Mouse (Mus musculus) kidney, embryonic 15.5 days (tissue): ENCODE measurements around the gene P2rx3. TPM values are rescaled to one million over a fixed set of nuclear protein-coding genes. Genes with fewer than 3 reads are reported as not detected.

Source experiments
- ATAC-seq: fragments of 200-750 bp; cut with Nextera tagmentation; replicated peaks from 2 replicates; pipeline ENCODE4 v1.8.0; 2017; ENCODE audit warnings: moderate TSS enrichment; ENCODE audit not compliant: low FRiP score
- H3K27ac ChIP-seq: fragments of 300-500 bp; sonication (generic); 2 replicates; pipeline ENCODE4 v1.5.1; 2015; ENCODE audit warnings: mild to moderate bottlenecking, inconsistent platforms
- H3K27me3 ChIP-seq: fragments of 300-500 bp; sonication (generic); 2 replicates; pipeline ENCODE4 v1.6.1; 2015; ENCODE audit warnings: inconsistent platforms
- H3K36me3 ChIP-seq: fragments of 300-500 bp; sonication (generic); 2 replicates; pipeline ENCODE4 v1.6.1; 2015; ENCODE audit warnings: inconsistent platforms
- H3K4me1 ChIP-seq: fragments of 300-500 bp; sonication (generic); 2 replicates; pipeline ENCODE4 v1.6.1; 2015; ENCODE audit warnings: inconsistent platforms
- H3K4me2 ChIP-seq: fragments of 300-500 bp; sonication (generic); 2 replicates; pipeline ENCODE4 v1.6.1; 2015; ENCODE audit warnings: moderate library complexity, mild to moderate bottlenecking, inconsistent platforms
- H3K4me3 ChIP-seq: fragments of 300-500 bp; sonication (generic); replicated peaks from 2 replicates; pipeline ENCODE4 v1.5.1; 2015; ENCODE audit warnings: mild to moderate bottlenecking, inconsistent platforms
- H3K9ac ChIP-seq: fragments of 300-500 bp; sonication (generic); 2 replicates; pipeline ENCODE4 v1.6.1; 2015; ENCODE audit warnings: mild to moderate bottlenecking, inconsistent platforms
- H3K9me3 ChIP-seq: fragments of 300-500 bp; sonication (generic); replicated peaks from 2 replicates; pipeline ENCODE4 v1.6.1; 2016; ENCODE audit warnings: inconsistent platforms
- WGBS: fragments of 180-500 bp; shearing (Covaris S2); methylation state at CpG from one replicate; pipeline ENCODE4 v1.1.7; 2015; ENCODE audit warnings: mixed read lengths; 5-methylcytosine and 5-hydroxymethylcytosine counted together
- polyA plus RNA-seq: library from polyadenylated mRNA; unstranded; fragments of >200 nt; fragmentation: Nextera tagmentation; extraction: Ambion mirVana; gene quantifications from 2 replicates; pipeline ENCODE4 v1.2.1, GENCODE M21; 2015

P2rx3 gene
- polyA plus RNA-seq, 1 experiment from 2014 or later = 0.90 TPM

DNA sequence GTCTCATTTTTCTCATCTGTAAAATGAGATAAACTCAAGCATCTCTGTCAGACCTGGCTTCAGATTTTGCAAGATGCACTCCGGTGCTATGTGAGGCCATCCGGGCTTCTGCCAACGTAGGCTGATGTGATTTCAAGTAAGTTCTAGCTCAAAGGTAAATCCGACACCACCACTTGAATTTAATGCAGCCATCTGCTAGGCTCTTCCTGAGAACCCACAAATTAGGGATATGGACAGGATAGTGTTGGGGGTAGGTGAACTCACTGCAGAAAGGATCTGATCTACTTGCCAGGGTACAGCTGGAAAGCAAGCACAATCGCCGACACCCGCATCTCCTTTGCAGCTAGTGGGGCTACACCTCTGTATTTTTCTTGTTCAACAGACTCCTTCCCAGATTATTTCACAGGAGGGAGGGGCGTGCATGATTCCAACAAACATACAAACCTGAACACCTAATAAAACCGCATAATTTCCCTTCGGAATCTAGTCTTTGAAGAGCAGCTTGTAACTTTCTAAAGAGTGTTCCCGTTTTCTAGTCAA is 685 bp downstream of the P2rx3 start:
- H3K9ac ChIP-seq = peak overlapping the region; percentile 95
- ATAC-seq = peak; percentile 36
- H3K4me1 ChIP-seq = peaks cover 14% of the 10 kb centered on the region
- 6% methylated on average over 11 of the region's 11 CpGs for WGBS
- H3K4me2 ChIP-seq = peak overlapping the region; percentile 72
- peaks cover 25% of the 10 kb centered on the region for H3K36me3 ChIP-seq
- H3K4me3 ChIP-seq = peak overlapping the region; percentile 84
- no peaks in the 10 kb centered on the region for H3K9me3 ChIP-seq
- H3K27ac ChIP-seq = peak overlapping the region; percentile 20; the same call in 1 of the 2 replicates
- 0 out of 2 replicates have a peak, but pooled peaks cover 3% of the 10 kb centered on the region for H3K27me3 ChIP-seq

DNA sequence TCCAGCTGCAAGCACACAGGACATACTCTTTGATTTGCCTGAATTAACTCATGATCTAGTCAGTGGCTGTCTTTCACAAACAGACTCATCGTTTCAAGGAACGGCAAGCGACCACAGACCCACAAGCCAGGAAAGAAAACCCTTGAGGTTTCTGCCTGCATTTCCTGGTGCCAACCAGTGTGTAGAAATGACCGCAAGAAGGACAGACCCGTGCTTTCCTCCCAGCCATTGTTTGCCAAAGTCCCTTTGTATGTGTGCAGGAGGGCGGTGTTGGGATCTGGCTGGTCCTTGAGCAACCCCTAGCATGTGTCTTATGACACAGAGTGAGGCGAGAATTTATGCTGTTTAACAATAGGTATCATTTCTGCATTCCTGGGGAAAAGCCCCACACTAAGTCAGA is 3.1 kb downstream of the P2rx3 start:
- WGBS = 84% methylated on average over 7 of the region's 7 CpGs
- no peak overlapping the region for H3K9ac ChIP-seq
- H3K36me3 ChIP-seq = peaks cover under 1% of the 10 kb centered on the region
- 0 out of 2 replicates have a peak, but pooled peaks cover 3% of the 10 kb centered on the region for H3K27me3 ChIP-seq
- no peak overlapping the region for H3K4me3 ChIP-seq
- H3K4me1 ChIP-seq = peaks cover 14% of the 10 kb centered on the region
- H3K9me3 ChIP-seq = no peaks in the 10 kb centered on the region
- ATAC-seq = no peak
- no peak overlapping the region for H3K27ac ChIP-seq
- H3K4me2 ChIP-seq = no peak overlapping the region

DNA sequence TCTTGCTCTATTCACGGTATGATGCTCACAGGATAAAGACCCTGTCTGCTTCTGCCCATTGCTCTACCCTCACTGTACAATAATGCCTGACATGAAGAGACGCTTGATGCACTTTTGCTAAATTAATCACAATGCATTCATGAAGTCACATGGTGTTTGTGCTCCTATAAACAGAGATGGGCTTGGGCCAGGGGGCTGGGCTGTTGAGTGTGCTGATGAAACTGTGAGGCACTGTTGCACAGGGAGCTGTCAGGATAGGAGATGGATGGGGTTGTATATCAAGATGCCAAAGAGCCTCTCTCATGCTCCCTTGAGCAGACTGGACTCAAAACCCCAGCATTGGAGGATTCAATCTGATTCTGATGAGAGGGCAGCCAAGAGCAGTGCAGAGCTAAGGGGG is 4.1 kb downstream of the P2rx3 start:
- Histone ChIP-seq H3K4me3 (no peak overlapping the region), H3K9me3 (no peaks in the 10 kb centered on the region), H3K4me2 (no peak overlapping the region), H3K36me3 (no peaks in the 10 kb centered on the region), H3K27me3 (0 out of 2 replicates have a peak, but pooled peaks cover 3% of the 10 kb centered on the region), H3K9ac (no peak overlapping the region), H3K27ac (no peak overlapping the region), H3K4me1 (peaks cover 7% of the 10 kb centered on the region)
- 87% methylated on average over 2 of the region's 2 CpGs for WGBS
- ATAC-seq = no peak

DNA sequence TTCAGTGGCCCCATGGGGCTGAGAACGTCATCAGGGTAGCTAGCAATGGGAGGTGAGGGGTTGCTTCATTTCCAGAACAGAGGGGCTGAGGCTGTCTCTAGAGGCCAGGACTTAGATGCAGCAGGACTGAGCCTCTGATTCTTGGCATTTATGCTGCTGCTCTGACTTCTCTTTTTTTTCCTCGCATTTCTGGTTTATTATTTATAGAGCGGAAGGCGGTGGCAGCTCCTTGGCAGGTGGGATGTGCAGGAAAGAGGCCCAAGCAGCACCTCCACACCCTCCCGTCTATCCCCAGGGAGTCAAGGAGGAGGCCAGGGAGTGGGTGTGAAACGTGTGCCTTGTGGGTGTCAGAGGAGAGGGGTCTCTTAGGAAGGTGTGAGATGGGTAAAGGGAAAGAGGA is 6.3 kb downstream of the P2rx3 start:
- no peak overlapping the region for H3K4me2 ChIP-seq
- WGBS = 56% methylated on average over 6 of the region's 6 CpGs
- ATAC-seq = no peak
- no peaks in the 10 kb centered on the region for H3K4me1 ChIP-seq
- 0 out of 2 replicates have a peak, but pooled peaks cover 3% of the 10 kb centered on the region for H3K27me3 ChIP-seq
- H3K4me3 ChIP-seq = no peak overlapping the region
- no peak overlapping the region for H3K9ac ChIP-seq
- no peak overlapping the region for H3K27ac ChIP-seq
- no peaks in the 10 kb centered on the region for H3K9me3 ChIP-seq
- H3K36me3 ChIP-seq = no peaks in the 10 kb centered on the region

DNA sequence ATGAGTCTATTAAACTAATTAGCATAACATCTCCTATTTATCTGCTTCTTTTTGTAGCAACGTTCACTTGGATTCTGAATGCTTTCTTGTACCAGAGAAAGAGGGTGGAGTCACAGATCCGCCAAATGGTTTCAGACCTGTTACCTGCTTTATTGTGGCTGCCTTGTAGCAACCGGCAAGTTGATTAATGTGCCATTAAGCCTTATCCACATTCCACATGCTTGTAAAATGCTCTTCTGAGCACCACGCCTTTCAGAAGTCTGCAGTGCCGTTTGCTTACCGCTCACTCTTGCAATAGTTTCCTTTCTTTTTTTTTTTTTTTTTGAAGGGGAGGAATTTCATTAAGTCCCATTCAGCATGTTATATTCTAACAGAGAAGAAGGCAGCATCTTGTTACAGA is 7.4 kb downstream of the P2rx3 start:
- ATAC-seq = no peak
- no peak overlapping the region for H3K9ac ChIP-seq
- no peaks in the 10 kb centered on the region for H3K9me3 ChIP-seq
- WGBS = 25% methylated on average over 6 of the region's 6 CpGs
- no peak overlapping the region for H3K4me3 ChIP-seq
- no peaks in the 10 kb centered on the region for H3K4me1 ChIP-seq
- 0 out of 2 replicates have a peak, but pooled peaks cover 3% of the 10 kb centered on the region for H3K27me3 ChIP-seq
- no peak overlapping the region for H3K27ac ChIP-seq
- no peaks in the 10 kb centered on the region for H3K36me3 ChIP-seq
- no peak overlapping the region for H3K4me2 ChIP-seq

DNA sequence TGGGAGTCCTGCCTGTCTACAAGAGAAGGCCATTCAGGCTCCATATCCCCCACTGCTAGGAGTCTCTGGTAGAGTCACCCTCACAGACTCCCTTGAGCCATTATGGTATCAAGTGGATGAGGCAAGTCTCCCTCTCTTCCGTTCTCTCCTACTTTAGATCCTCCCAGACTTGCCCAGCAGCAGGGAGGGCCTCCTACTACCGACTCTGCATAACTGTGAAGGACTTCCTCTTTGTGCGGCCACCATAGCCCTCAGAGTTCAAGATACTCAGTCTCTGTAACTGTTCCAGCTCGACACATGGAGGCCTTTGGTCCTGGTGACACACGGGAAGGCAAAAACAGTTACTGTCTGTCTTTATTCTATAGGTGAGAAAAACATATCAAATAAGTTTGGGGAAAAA is 10.0 kb downstream of the P2rx3 start:
- no peak overlapping the region for H3K4me3 ChIP-seq
- 74% methylated on average over 5 of the region's 5 CpGs for WGBS
- no peaks in the 10 kb centered on the region for H3K36me3 ChIP-seq
- H3K9ac ChIP-seq = no peak overlapping the region
- no peaks in the 10 kb centered on the region for H3K4me1 ChIP-seq
- ATAC-seq = no peak
- peaks cover 2% of the 10 kb centered on the region; the same call in 1 of the 2 replicates for H3K27me3 ChIP-seq
- H3K4me2 ChIP-seq = no peak overlapping the region
- no peak overlapping the region for H3K27ac ChIP-seq
- no peaks in the 10 kb centered on the region for H3K9me3 ChIP-seq

DNA sequence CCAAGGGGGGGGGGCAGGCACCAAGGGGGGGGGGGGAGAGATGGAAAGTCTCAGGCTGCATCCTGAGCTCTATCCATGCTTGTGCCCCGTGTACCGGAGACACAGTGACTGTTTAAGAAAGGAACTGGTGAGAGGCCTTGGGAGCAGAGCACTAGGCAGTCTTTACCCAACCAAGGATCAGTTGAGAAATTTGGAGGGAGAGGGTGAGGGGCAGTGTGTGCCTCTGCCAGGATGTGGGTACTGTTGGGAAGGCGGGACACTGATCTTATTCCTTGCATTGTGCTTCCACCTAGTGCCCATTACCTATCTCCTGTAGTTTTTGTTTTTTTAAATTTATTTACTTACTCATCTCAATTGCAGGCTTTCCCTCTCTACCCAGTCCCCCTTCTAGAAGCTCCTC is 11.1 kb downstream of the P2rx3 start:
- no peaks in the 10 kb centered on the region for H3K9me3 ChIP-seq
- H3K4me2 ChIP-seq = no peak overlapping the region
- no peak overlapping the region for H3K9ac ChIP-seq
- no peak overlapping the region for H3K4me3 ChIP-seq
- no peaks in the 10 kb centered on the region for H3K4me1 ChIP-seq
- H3K27ac ChIP-seq = no peak overlapping the region
- peaks cover 2% of the 10 kb centered on the region; the same call in 1 of the 2 replicates for H3K27me3 ChIP-seq
- no peak for ATAC-seq
- WGBS = 80% methylated on average over 3 of the region's 3 CpGs
- H3K36me3 ChIP-seq = no peaks in the 10 kb centered on the region

DNA sequence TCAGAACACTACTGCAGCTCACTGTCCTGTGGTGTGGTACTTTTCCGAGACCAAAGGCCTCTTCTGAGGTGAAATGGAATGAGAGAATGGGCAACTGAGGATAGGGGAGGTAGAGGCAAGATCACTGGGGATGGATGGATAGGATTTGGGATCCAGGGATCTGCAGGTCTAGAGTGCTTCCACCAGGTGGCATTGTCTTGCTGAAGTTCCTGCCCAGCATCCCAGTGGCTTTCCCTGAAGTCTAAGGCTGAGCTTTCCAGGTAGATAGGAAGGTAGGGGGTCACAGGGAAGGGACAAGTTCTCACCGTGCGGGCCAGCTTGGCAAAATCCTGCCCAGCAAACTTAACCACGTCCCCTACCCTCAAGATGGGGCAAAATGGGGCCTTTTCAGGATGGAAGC is 15.2 kb downstream of the P2rx3 start:
- Histone ChIP-seq H3K4me1 (no peaks in the 10 kb centered on the region), H3K36me3 (no peaks in the 10 kb centered on the region), H3K27ac (no peak overlapping the region), H3K9me3 (no peaks in the 10 kb centered on the region), H3K27me3 (peaks cover 2% of the 10 kb centered on the region; the same call in 1 of the 2 replicates), H3K9ac (no peak overlapping the region), H3K4me3 (no peak overlapping the region), H3K4me2 (no peak overlapping the region)
- WGBS = 23% methylated on average over 4 of the region's 4 CpGs
- ATAC-seq = 0 out of 2 replicates have a peak, but pooled peaks have one; percentile 29

DNA sequence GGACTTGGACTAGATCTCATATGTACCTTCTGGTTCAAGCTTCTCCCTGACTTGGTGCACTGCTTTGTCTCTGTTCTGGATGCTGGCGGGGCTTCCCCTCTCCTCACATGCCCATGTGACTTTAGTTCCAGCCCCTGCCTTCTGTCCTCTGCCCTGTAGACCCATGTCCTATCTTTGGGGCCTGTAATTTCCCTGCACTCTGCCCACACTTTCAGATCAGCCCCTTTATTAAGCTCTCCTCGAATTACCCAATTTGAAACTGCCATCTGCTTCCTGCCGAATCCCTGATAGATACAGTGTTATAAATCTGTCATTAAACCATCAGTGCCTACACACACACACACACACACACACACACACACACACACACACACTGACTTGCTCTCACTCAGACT is 22.7 kb downstream of the P2rx3 start:
- H3K4me1 ChIP-seq = peaks cover 11% of the 10 kb centered on the region
- 29% methylated on average over 3 of the region's 3 CpGs for WGBS
- H3K4me3 ChIP-seq = no peak overlapping the region
- no peak for ATAC-seq
- no peaks in the 10 kb centered on the region for H3K27me3 ChIP-seq
- no peak overlapping the region for H3K9ac ChIP-seq
- H3K27ac ChIP-seq = no peak overlapping the region
- H3K9me3 ChIP-seq = no peaks in the 10 kb centered on the region
- H3K36me3 ChIP-seq = no peaks in the 10 kb centered on the region
- H3K4me2 ChIP-seq = no peak overlapping the region

DNA sequence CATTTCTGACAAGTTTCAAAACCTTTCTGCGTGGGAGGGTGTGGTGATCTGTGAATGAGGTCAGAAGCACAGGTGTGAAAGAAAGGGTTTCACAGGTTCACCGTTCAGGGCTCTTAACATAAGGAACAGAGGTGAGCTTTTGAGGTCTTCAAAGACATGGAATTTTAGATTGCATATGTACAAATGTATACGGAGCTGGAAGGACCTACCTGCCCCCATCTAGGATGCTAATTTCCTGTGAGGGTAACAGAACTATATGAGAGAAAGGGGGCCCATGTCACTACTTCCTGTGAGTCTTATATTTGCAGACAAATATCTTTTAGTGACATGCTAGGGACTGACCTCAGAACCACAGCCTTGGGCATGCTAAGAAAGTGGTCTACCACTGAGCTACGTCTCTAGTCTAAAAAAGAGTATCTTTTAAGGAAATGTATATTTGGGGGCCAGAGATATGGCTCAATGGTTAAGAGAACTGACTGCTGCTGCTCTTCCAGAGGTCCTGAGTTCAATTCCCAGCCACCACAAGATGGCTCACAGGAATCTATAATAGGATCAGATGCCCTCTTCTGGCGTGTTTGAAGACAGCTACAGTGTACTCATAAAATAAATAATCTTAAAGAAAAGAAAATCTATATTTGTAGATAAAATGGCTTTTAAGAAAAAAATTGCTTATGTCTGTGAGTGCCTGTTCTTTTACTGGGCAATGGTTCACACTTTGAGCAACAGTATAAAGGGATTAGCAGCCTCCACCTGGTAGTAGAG is 23.3 kb downstream of the P2rx3 start:
- H3K27me3 ChIP-seq = no peaks in the 10 kb centered on the region
- WGBS = 80% methylated on average over 5 of the region's 5 CpGs
- no peak for ATAC-seq

DNA sequence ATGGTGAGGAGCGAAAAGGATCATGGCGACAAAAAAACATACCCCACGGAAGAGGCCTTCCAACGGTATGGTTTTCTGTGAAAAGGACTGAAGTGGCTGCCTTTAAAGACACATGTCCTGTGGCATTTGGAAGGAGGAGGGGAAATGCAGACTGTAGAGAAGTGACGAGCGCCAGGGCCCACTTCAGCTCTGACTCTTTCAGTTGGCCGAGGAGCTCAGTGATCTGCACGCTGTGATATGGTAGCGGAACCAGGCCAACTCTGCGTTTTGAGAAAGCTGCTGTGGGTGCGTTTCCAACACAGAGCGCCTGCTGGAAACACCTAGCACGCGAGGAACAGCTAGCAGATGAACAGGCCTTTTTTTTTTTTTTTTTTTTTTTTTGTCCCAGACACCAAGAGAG is 24.6 kb downstream of the P2rx3 start:
- Histone ChIP-seq H3K27ac (no peak overlapping the region), H3K27me3 (no peaks in the 10 kb centered on the region), H3K9ac (no peak overlapping the region), H3K4me3 (no peak overlapping the region), H3K9me3 (no peaks in the 10 kb centered on the region), H3K4me1 (peaks cover 11% of the 10 kb centered on the region), H3K36me3 (no peaks in the 10 kb centered on the region), H3K4me2 (no peak overlapping the region)
- 83% methylated on average over 14 of the region's 14 CpGs for WGBS
- no peak for ATAC-seq

More for the DNA sequence above, 23.3 kb downstream of the P2rx3 start:
- H3K4me2 ChIP-seq = no peak overlapping the region
- H3K4me1 ChIP-seq = peaks cover 11% of the 10 kb centered on the region
- H3K9me3 ChIP-seq = no peaks in the 10 kb centered on the region
- H3K36me3 ChIP-seq = no peaks in the 10 kb centered on the region
- H3K27ac ChIP-seq = no peak overlapping the region
- no peak overlapping the region for H3K4me3 ChIP-seq
- H3K9ac ChIP-seq = no peak overlapping the region

DNA sequence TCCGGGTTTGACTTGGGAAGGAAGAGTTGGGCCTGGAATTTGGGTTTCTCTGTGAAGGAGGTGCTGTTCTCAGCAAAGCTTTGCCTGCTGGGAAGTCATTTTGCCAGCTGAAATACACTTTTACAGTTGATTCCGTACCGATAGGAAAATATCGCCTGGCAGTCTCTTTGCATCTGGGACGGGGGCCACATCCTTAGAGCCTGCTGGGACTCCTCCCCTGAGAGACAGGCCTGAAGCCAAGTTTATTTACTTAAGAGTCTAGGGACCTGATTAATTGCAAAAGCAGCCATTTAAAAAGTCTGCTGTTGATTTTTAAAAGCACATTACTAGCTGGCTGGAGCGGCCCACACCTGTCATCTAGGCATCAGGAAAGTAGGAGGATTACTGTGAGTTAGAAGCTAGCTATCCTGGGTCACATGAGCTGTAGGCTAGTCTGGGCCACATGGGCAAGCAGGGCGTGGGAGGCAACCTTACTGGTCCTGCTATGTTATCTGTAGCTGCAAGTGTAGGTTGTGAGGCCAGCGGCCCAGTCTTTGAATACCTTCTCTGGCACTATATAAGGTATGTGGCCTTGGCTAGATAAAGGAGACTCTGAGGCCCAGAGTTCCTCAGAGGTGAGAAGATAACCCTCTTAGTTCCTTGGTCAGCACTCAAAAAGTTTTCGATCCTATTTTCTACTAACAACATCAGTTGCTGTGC is 25.2 kb downstream of the P2rx3 start:
- Histone ChIP-seq H3K9ac (no peak overlapping the region), H3K4me1 (peaks cover 11% of the 10 kb centered on the region), H3K9me3 (no peaks in the 10 kb centered on the region), H3K27me3 (no peaks in the 10 kb centered on the region), H3K36me3 (no peaks in the 10 kb centered on the region), H3K4me2 (no peak overlapping the region), H3K27ac (peak overlapping the region; percentile 25; the same call in 1 of the 2 replicates), H3K4me3 (no peak overlapping the region)
- peak; percentile 88 for ATAC-seq
- 36% methylated on average over 9 of the region's 9 CpGs for WGBS
